Mouse (Mus musculus) liver, embryonic 16.5 days (tissue): ENCODE data around the gene Calm3. TPM values are rescaled to one million over a fixed set of nuclear protein-coding genes. Genes with fewer than 3 reads are reported as not detected.

Experiments used
- ATAC-seq: fragments of 200-750 bp; cut with Nextera tagmentation; 2 replicates; pipeline ENCODE4 v1.8.0; 2017; ENCODE audit warnings: low read depth, mild to moderate bottlenecking, moderate number of reproducible peaks, moderate library complexity
- H3K27ac ChIP-seq: fragments of 300-500 bp; sonication (generic); 2 replicates; pipeline ENCODE4 v1.5.1; 2014; ENCODE audit warnings: mild to moderate bottlenecking, low read length
- H3K27me3 ChIP-seq: fragments of 300-500 bp; sonication (generic); 2 replicates; pipeline ENCODE4 v1.6.1; 2014; ENCODE audit warnings: low read depth, low read length, mixed read lengths; ENCODE audit not compliant: control insufficient read depth, insufficient read depth
- H3K36me3 ChIP-seq: fragments of 300-500 bp; sonication (generic); 2 replicates; pipeline ENCODE4 v1.6.1; 2014; ENCODE audit warnings: mild to moderate bottlenecking; ENCODE audit not compliant: control insufficient read depth, insufficient read depth
- H3K4me1 ChIP-seq: fragments of 300-500 bp; sonication (generic); 2 replicates; pipeline ENCODE4 v1.6.1; 2014; ENCODE audit warnings: low read depth, low read length, mixed read lengths; ENCODE audit not compliant: control insufficient read depth
- H3K4me2 ChIP-seq: fragments of 300-500 bp; sonication (generic); 2 replicates; pipeline ENCODE4 v1.6.1; 2014; ENCODE audit warnings: low read depth, low read length, mixed read lengths
- H3K4me3 ChIP-seq: fragments of 300-500 bp; sonication (generic); 2 replicates; pipeline ENCODE4 v1.5.1; 2014; ENCODE audit warnings: low read depth, mild to moderate bottlenecking, low read length
- H3K9ac ChIP-seq: fragments of 300-500 bp; sonication (generic); 2 replicates; pipeline ENCODE4 v1.6.1; 2014; ENCODE audit warnings: low read depth, low read length
- H3K9me3 ChIP-seq: fragments of 300-500 bp; sonication (generic); replicated peaks from 2 replicates; pipeline ENCODE4 v1.6.1; 2016; ENCODE audit warnings: low read length; ENCODE audit not compliant: control insufficient read depth
- WGBS: fragments of 180-500 bp; shearing (Covaris S2); extraction: QIAGEN DNeasy Blood & Tissue Kit; methylation state at CpG from one replicate; pipeline ENCODE4 v1.1.7; 2014; ENCODE audit not compliant: insufficient replicate concordance; 5-methylcytosine and 5-hydroxymethylcytosine counted together
- polyA plus RNA-seq: library from polyadenylated mRNA; unstranded; fragments of >200 nt; fragmentation: Nextera tagmentation; extraction: Ambion mirVana; gene quantifications from 2 replicates; pipeline ENCODE4 v1.2.1, GENCODE M21; 2015

Gene Calm3
- polyA plus RNA-seq, 1 experiment from 2014 or later, result 86.6 TPM

- H3K4me2 ChIP-seq, result no peak overlapping the region
- H3K36me3 ChIP-seq, result peaks cover 44% of the 10 kb centered on the region
- no peak for ATAC-seq
Observed at GRCm38 (mm10) chr7:16918014-16918413, 5.9 kb downstream of the Calm3 start.

GRCm38 (mm10) chr7:16917447-16917846, 6.5 kb downstream of the Calm3 start:
- WGBS, result 89% methylated on average over 11 of the region's 11 CpGs
- H3K27ac ChIP-seq, result no peak overlapping the region
- no peaks in the 10 kb centered on the region for H3K27me3 ChIP-seq
- no peak for ATAC-seq
- no peak overlapping the region for H3K4me3 ChIP-seq
- H3K9ac ChIP-seq, result no peak overlapping the region
- H3K36me3 ChIP-seq, result peaks cover 44% of the 10 kb centered on the region
- H3K4me1 ChIP-seq, result peaks cover 36% of the 10 kb centered on the region
- H3K4me2 ChIP-seq, result no peak overlapping the region
- H3K9me3 ChIP-seq, result no peaks in the 10 kb centered on the region

More at GRCm38 (mm10) chr7:16918014-16918413, 5.9 kb downstream of the Calm3 start:
- Histone ChIP-seq H3K4me1 (peaks cover 39% of the 10 kb centered on the region), H3K27me3 (no peaks in the 10 kb centered on the region), H3K4me3 (no peak overlapping the region), H3K9me3 (no peaks in the 10 kb centered on the region), H3K9ac (no peak overlapping the region), H3K27ac (no peak overlapping the region)
- 91% methylated on average over 9 of the region's 9 CpGs for WGBS

- Histone ChIP-seq H3K9ac (no peak overlapping the region), H3K9me3 (no peaks in the 10 kb centered on the region), H3K4me3 (no peak overlapping the region), H3K27ac (no peak overlapping the region), H3K36me3 (peaks cover 44% of the 10 kb centered on the region), H3K4me1 (peaks cover 27% of the 10 kb centered on the region), H3K4me2 (no peak overlapping the region), H3K27me3 (no peaks in the 10 kb centered on the region)
- ATAC-seq, result no peak
- 73% methylated on average over 30 of the region's 30 CpGs for WGBS
Observed at GRCm38 (mm10) chr7:16916342-16917265, 7.3 kb downstream of the Calm3 start.

- H3K4me2 ChIP-seq, result no peak overlapping the region
- 91% methylated on average over 32 of the region's 32 CpGs for WGBS
- ATAC-seq, result no peak
- no peak overlapping the region for H3K27ac ChIP-seq
- peaks cover 44% of the 10 kb centered on the region for H3K36me3 ChIP-seq
- H3K4me1 ChIP-seq, result peaks cover 18% of the 10 kb centered on the region
- H3K9ac ChIP-seq, result no peak overlapping the region
- no peaks in the 10 kb centered on the region for H3K9me3 ChIP-seq
- H3K27me3 ChIP-seq, result no peaks in the 10 kb centered on the region
- H3K4me3 ChIP-seq, result no peak overlapping the region
Observed at GRCm38 (mm10) chr7:16915461-16916340, 8.2 kb downstream of the Calm3 start.

GRCm38 (mm10) chr7:16914453-16915343, 9.2 kb downstream of the Calm3 start:
- no peaks in the 10 kb centered on the region for H3K27me3 ChIP-seq
- peaks cover 10% of the 10 kb centered on the region for H3K4me1 ChIP-seq
- H3K4me3 ChIP-seq, result no peak overlapping the region
- no peak for ATAC-seq
- WGBS, result 83% methylated on average over 18 of the region's 18 CpGs
- no peak overlapping the region for H3K27ac ChIP-seq
- no peak overlapping the region for H3K9ac ChIP-seq
- peaks cover 44% of the 10 kb centered on the region for H3K36me3 ChIP-seq
- H3K9me3 ChIP-seq, result no peaks in the 10 kb centered on the region
- H3K4me2 ChIP-seq, result no peak overlapping the region

GRCm38 (mm10) chr7:16913806-16914452, 10.0 kb downstream of the Calm3 start:
- Histone ChIP-seq H3K27me3 (peaks cover 4% of the 10 kb centered on the region), H3K4me2 (no peak overlapping the region), H3K4me3 (no peak overlapping the region), H3K36me3 (peaks cover 42% of the 10 kb centered on the region), H3K9me3 (no peaks in the 10 kb centered on the region), H3K9ac (no peak overlapping the region), H3K4me1 (peaks cover 2% of the 10 kb centered on the region), H3K27ac (no peak overlapping the region)
- ATAC-seq, result peak; percentile 25; the same call in 1 of the 2 replicates
- WGBS, result 31% methylated on average over 10 of the region's 10 CpGs

- Histone ChIP-seq H3K36me3 (peaks cover 27% of the 10 kb centered on the region), H3K27me3 (peaks cover 10% of the 10 kb centered on the region), H3K9ac (no peak overlapping the region), H3K27ac (no peak overlapping the region), H3K4me2 (no peak overlapping the region), H3K4me1 (no peaks in the 10 kb centered on the region; the same call in 1 of the 2 replicates), H3K4me3 (no peak overlapping the region), H3K9me3 (no peaks in the 10 kb centered on the region)
- WGBS, result 71% methylated on average over 6 of the region's 6 CpGs
- ATAC-seq, result no peak
Observed at GRCm38 (mm10) chr7:16912360-16912759, 11.6 kb downstream of the Calm3 start.

GRCm38 (mm10) chr7:16911904-16912303, 12.0 kb downstream of the Calm3 start:
- Histone ChIP-seq H3K27me3 (peaks cover 10% of the 10 kb centered on the region), H3K4me1 (no peaks in the 10 kb centered on the region; the same call in 1 of the 2 replicates), H3K36me3 (peaks cover 23% of the 10 kb centered on the region), H3K9me3 (no peaks in the 10 kb centered on the region), H3K27ac (no peak overlapping the region), H3K4me3 (no peak overlapping the region), H3K9ac (no peak overlapping the region), H3K4me2 (no peak overlapping the region)
- ATAC-seq, result no peak
- 70% methylated on average over 3 of the region's 3 CpGs for WGBS
